Mouse (Mus musculus): ENCODE data around the gene Oprl1. TPM values are rescaled to one million over a fixed set of nuclear protein-coding genes. Genes with fewer than 3 reads are reported as not detected.

Gene Oprl1
- not detected for polyA plus RNA-seq (2012; fragmentation: generic; extraction: Trizol)
- long read RNA-seq, experiment 1: 0 reads
- long read RNA-seq, experiment 2, partial matches to known transcripts: 0 of 1 reads
- long read RNA-seq, experiment 2, other reads (novel, unspliced or antisense): 0 of 1 reads

GRCm38 (mm10) chr2:181714903-181715326, at the start of gene Oprl1:
Oprl1 (plus strand) TSS chr2:181715016.
- no peak within 1 kb of the TSS for H3ac ChIP-seq (ENCODE audit: control insufficient read depth, insufficient read length, low read depth)
- H3K36me3 ChIP-seq (ENCODE audit: control insufficient read depth, insufficient read depth): no peaks in the 10 kb centered on the region
- H3K79me3 ChIP-seq (ENCODE audit: low read depth): no peaks in the 10 kb centered on the region
- no peaks in the 10 kb centered on the region for H3K79me2 ChIP-seq (ENCODE audit: control insufficient read depth, insufficient read depth)
- H3K27me3 ChIP-seq (ENCODE audit: control insufficient read depth, insufficient read depth, insufficient read length): peaks cover 8% of the 10 kb centered on the region
- TF ChIP-seq MYOG (IDR thresholded peaks at IDR 0.05; ENCODE audit: control insufficient read depth, extremely low read depth, insufficient read length) (no peak), MAX (IDR thresholded peaks at IDR 0.05) (no peak), MYOD1 (IDR thresholded peaks at IDR 0.05; ENCODE audit: control insufficient read depth, insufficient read length, low read depth) (no peak), CTCF (IDR thresholded peaks at IDR 0.05; ENCODE audit: control insufficient read depth, insufficient read depth, insufficient read length) (no peak), FOSL1 (IDR thresholded peaks at IDR 0.05; ENCODE audit: insufficient read depth, low read length, poor library complexity, severe bottlenecking) (no peak), USF1 (IDR thresholded peaks at IDR 0.05; ENCODE audit: low read depth) (no peak), CEBPB (IDR thresholded peaks at IDR 0.05; ENCODE audit: low read depth) (no peak)
- no peak within 1 kb of the TSS for H3K4me3 ChIP-seq (ENCODE audit: insufficient read depth, poor library complexity, severe bottlenecking)

- H3K27me3 ChIP-seq (ENCODE audit: control insufficient read depth, insufficient read depth, insufficient read length): peaks cover 39% of the 10 kb centered on the region
- no peaks in the 10 kb centered on the region for H3K36me3 ChIP-seq (ENCODE audit: control insufficient read depth, insufficient read depth)
- H3K79me2 ChIP-seq (ENCODE audit: control insufficient read depth, insufficient read depth): no peaks in the 10 kb centered on the region
- no peak overlapping the region for H3ac ChIP-seq (ENCODE audit: control insufficient read depth, insufficient read length, low read depth)
- TF ChIP-seq CTCF (IDR thresholded peaks at IDR 0.05; ENCODE audit: control insufficient read depth, insufficient read depth, insufficient read length): no peak
- no peak for TF ChIP-seq MAX (IDR thresholded peaks at IDR 0.05)
- TF ChIP-seq MYOG (IDR thresholded peaks at IDR 0.05; ENCODE audit: control insufficient read depth, extremely low read depth, insufficient read length): no peak
- no peak for TF ChIP-seq MYOD1 (IDR thresholded peaks at IDR 0.05; ENCODE audit: control insufficient read depth, insufficient read length, low read depth)
- no peak for TF ChIP-seq FOSL1 (IDR thresholded peaks at IDR 0.05; ENCODE audit: insufficient read depth, low read length, poor library complexity, severe bottlenecking)
- TF ChIP-seq USF1 (IDR thresholded peaks at IDR 0.05; ENCODE audit: low read depth): no peak
- no peak for TF ChIP-seq CEBPB (IDR thresholded peaks at IDR 0.05; ENCODE audit: low read depth)
- no peaks in the 10 kb centered on the region for H3K79me3 ChIP-seq (ENCODE audit: low read depth)
- H3K4me3 ChIP-seq (ENCODE audit: insufficient read depth, poor library complexity, severe bottlenecking): no peak overlapping the region
Measured at GRCm38 (mm10) chr2:181670285-181670912, 44.4 kb upstream of the Oprl1 start.

- Histone ChIP-seq H3K36me3 (ENCODE audit: control insufficient read depth, insufficient read depth) (no peaks in the 10 kb centered on the region), H3K4me3 (ENCODE audit: insufficient read depth, poor library complexity, severe bottlenecking) (no peak overlapping the region), H3K79me2 (ENCODE audit: control insufficient read depth, insufficient read depth) (no peaks in the 10 kb centered on the region), H3ac (ENCODE audit: control insufficient read depth, insufficient read length, low read depth) (no peak overlapping the region), H3K27me3 (ENCODE audit: control insufficient read depth, insufficient read depth, insufficient read length) (peaks cover 39% of the 10 kb centered on the region), H3K79me3 (ENCODE audit: low read depth) (no peaks in the 10 kb centered on the region)
- no peak for TF ChIP-seq FOSL1 (IDR thresholded peaks at IDR 0.05; ENCODE audit: insufficient read depth, low read length, poor library complexity, severe bottlenecking)
- no peak for TF ChIP-seq MAX (IDR thresholded peaks at IDR 0.05)
- TF ChIP-seq MYOG (IDR thresholded peaks at IDR 0.05; ENCODE audit: control insufficient read depth, extremely low read depth, insufficient read length): no peak
- TF ChIP-seq CTCF (IDR thresholded peaks at IDR 0.05; ENCODE audit: control insufficient read depth, insufficient read depth, insufficient read length): no peak
- no peak for TF ChIP-seq USF1 (IDR thresholded peaks at IDR 0.05; ENCODE audit: low read depth)
- no peak for TF ChIP-seq MYOD1 (IDR thresholded peaks at IDR 0.05; ENCODE audit: control insufficient read depth, insufficient read length, low read depth)
- TF ChIP-seq CEBPB (IDR thresholded peaks at IDR 0.05; ENCODE audit: low read depth): no peak
Measured at GRCm38 (mm10) chr2:181670913-181671311, 43.9 kb upstream of the Oprl1 start.

GRCm38 (mm10) chr2:181671326-181671725, 43.5 kb upstream of the Oprl1 start, which contains the start of gene Sox18:
Sox18 (minus strand) TSS chr2:181671640.
- H3K27me3 ChIP-seq (ENCODE audit: control insufficient read depth, insufficient read depth, insufficient read length): peaks cover 39% of the 10 kb centered on the region
- no peak within 1 kb of the TSS for H3K4me3 ChIP-seq (ENCODE audit: insufficient read depth, poor library complexity, severe bottlenecking)
- no peaks in the 10 kb centered on the region for H3K79me3 ChIP-seq (ENCODE audit: low read depth)
- H3K36me3 ChIP-seq (ENCODE audit: control insufficient read depth, insufficient read depth): no peaks in the 10 kb centered on the region
- H3ac ChIP-seq (ENCODE audit: control insufficient read depth, insufficient read length, low read depth): no peak within 1 kb of the TSS
- TF ChIP-seq CTCF (IDR thresholded peaks at IDR 0.05; ENCODE audit: control insufficient read depth, insufficient read depth, insufficient read length) (no peak), MYOD1 (IDR thresholded peaks at IDR 0.05; ENCODE audit: control insufficient read depth, insufficient read length, low read depth) (no peak), USF1 (IDR thresholded peaks at IDR 0.05; ENCODE audit: low read depth) (no peak), CEBPB (IDR thresholded peaks at IDR 0.05; ENCODE audit: low read depth) (no peak), MAX (IDR thresholded peaks at IDR 0.05) (no peak), MYOG (IDR thresholded peaks at IDR 0.05; ENCODE audit: control insufficient read depth, extremely low read depth, insufficient read length) (no peak), FOSL1 (IDR thresholded peaks at IDR 0.05; ENCODE audit: insufficient read depth, low read length, poor library complexity, severe bottlenecking) (no peak)
- no peaks in the 10 kb centered on the region for H3K79me2 ChIP-seq (ENCODE audit: control insufficient read depth, insufficient read depth)

- H3K4me3 ChIP-seq (ENCODE audit: insufficient read depth, poor library complexity, severe bottlenecking): no peak overlapping the region
- no peaks in the 10 kb centered on the region for H3K36me3 ChIP-seq (ENCODE audit: control insufficient read depth, insufficient read depth)
- TF ChIP-seq FOSL1 (IDR thresholded peaks at IDR 0.05; ENCODE audit: insufficient read depth, low read length, poor library complexity, severe bottlenecking) (no peak), USF1 (IDR thresholded peaks at IDR 0.05; ENCODE audit: low read depth) (no peak), CTCF (IDR thresholded peaks at IDR 0.05; ENCODE audit: control insufficient read depth, insufficient read depth, insufficient read length) (no peak), MAX (IDR thresholded peaks at IDR 0.05) (no peak), MYOD1 (IDR thresholded peaks at IDR 0.05; ENCODE audit: control insufficient read depth, insufficient read length, low read depth) (no peak), MYOG (IDR thresholded peaks at IDR 0.05; ENCODE audit: control insufficient read depth, extremely low read depth, insufficient read length) (no peak), CEBPB (IDR thresholded peaks at IDR 0.05; ENCODE audit: low read depth) (no peak)
- H3ac ChIP-seq (ENCODE audit: control insufficient read depth, insufficient read length, low read depth): no peak overlapping the region
- peaks cover 39% of the 10 kb centered on the region for H3K27me3 ChIP-seq (ENCODE audit: control insufficient read depth, insufficient read depth, insufficient read length)
- no peaks in the 10 kb centered on the region for H3K79me2 ChIP-seq (ENCODE audit: control insufficient read depth, insufficient read depth)
- no peaks in the 10 kb centered on the region for H3K79me3 ChIP-seq (ENCODE audit: low read depth)
Measured at GRCm38 (mm10) chr2:181671984-181672383, 42.8 kb upstream of the Oprl1 start.

Measured in C2C12 (cell line).